Mouse (Mus musculus): ENCODE measurements at regions not wholly inside any gene's neighbourhood (a gene's known extent, or its start where the extent isn't known, plus 50 kb on each side); places are given as distances from the start of the nearest gene placed in this dataset.

DNA sequence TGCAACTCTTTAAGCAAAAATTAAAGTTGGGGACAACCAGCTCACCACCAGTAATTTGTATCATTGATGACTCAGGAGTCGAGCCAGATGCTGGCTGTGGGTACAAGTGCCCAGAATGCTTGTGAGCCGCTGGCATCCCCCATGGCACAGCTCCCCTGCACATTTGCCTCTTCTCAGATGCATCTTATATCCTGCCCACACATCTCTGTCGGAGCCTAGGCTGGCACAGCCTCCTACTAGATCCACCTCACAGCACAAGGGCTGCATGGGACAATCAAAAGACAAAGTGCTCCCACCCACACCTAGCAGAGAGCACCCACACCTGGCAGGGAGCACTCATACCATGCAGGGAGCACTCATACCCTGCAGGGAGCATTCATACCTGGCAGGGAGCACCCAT, 109.6 kb downstream of the Cryba4 start:
- no peak for TF ChIP-seq CTCF (conservative IDR thresholded peaks at IDR 0.05; ENCODE audit: insufficient read depth, insufficient read length, low read depth, low read length)
- TF ChIP-seq POLR2A (IDR thresholded peaks at IDR 0.05; ENCODE audit: low read depth, low read length): no peak

Data from kidney, adult 2 months (tissue).